Mouse (Mus musculus): Measurements from ENCODE around the gene Pfkl.
"Not testable (repeated sequence)": the region's sequence is repeated elsewhere in the genome, so short reads cannot be mapped to it uniquely, and the experiment has no call there.

Pfkl gene

GRCm38 (mm10) chr10:77969973-77970325 is 39.9 kb downstream of the Pfkl start:
- DNase-seq, result no peak

- peak; percentile 82 for DNase-seq
These were observed 40.5 kb downstream of the Pfkl start for GRCm38 (mm10) chr10:77969274-77969972.

- no peak for DNase-seq
These were observed 45.9 kb downstream of the Pfkl start for GRCm38 (mm10) chr10:77963971-77964370.

GRCm38 (mm10) chr10:77962725-77963124 is 47.2 kb downstream of the Pfkl start:
- DNase-seq, result no peak

GRCm38 (mm10) chr10:77950468-77950867 is 59.4 kb downstream of the Pfkl start:
- DNase-seq, result not testable (repeated sequence)

- DNase-seq, result no peak
These were observed 70.2 kb downstream of the Pfkl start for GRCm38 (mm10) chr10:77939685-77940084.

All from cerebellum, adult 9-10 months (tissue).